Mouse (Mus musculus) activated CD4-positive, CD25-positive, alpha-beta regulatory T cell, adult 4 months (primary cell): Measurements from ENCODE around the gene Clta. TPM values are rescaled to one million over a fixed set of nuclear protein-coding genes. Genes with fewer than 3 reads are reported as not detected.
"Not testable (repeated sequence)": the region's sequence is repeated elsewhere in the genome, so short reads cannot be mapped to it uniquely, and the experiment has no call there.

Source experiments
- ATAC-seq: one replicate; pipeline ENCODE4 v1.8.0; 2017
- polyA plus RNA-seq, 2 experiments: library from polyadenylated mRNA; unstranded; fragments of 100-300 nt; shearing (Covaris generic); gene quantifications; one replicate each; pipeline ENCODE4 v1.2.1; 2017

Gene Clta
- polyA plus RNA-seq, 2 experiments from 2014 or later: 109 to 116 TPM

GRCm38 (mm10) chr4:44024241-44024640 lies 20.0 kb downstream of the Clta start:
- ATAC-seq: no peak

GRCm38 (mm10) chr4:44025570-44025969 lies 21.3 kb downstream of the Clta start:
- ATAC-seq: no peak

- ATAC-seq: no peak
Observed at GRCm38 (mm10) chr4:44028303-44029135, 24.3 kb downstream of the Clta start.

GRCm38 (mm10) chr4:44029661-44030066 lies 25.4 kb downstream of the Clta start:
- no peak for ATAC-seq

GRCm38 (mm10) chr4:44031521-44031920 lies 27.3 kb downstream of the Clta start:
- no peak for ATAC-seq

GRCm38 (mm10) chr4:44036455-44036854 lies 32.2 kb downstream of the Clta start:
- ATAC-seq: no peak

- no peak for ATAC-seq
Observed at GRCm38 (mm10) chr4:44040802-44041201, 36.5 kb downstream of the Clta start.

GRCm38 (mm10) chr4:44042429-44042828 lies 38.2 kb downstream of the Clta start:
- ATAC-seq: no peak

GRCm38 (mm10) chr4:44043182-44043581 lies 38.9 kb downstream of the Clta start:
- ATAC-seq: not testable (repeated sequence)

GRCm38 (mm10) chr4:44044685-44045356 lies 40.6 kb downstream of the Clta start:
- peak; percentile 83 for ATAC-seq

- peak; percentile 21 for ATAC-seq
Observed at GRCm38 (mm10) chr4:44046066-44046465, 41.8 kb downstream of the Clta start.

GRCm38 (mm10) chr4:44049812-44050211 lies 45.6 kb downstream of the Clta start:
- ATAC-seq: no peak

- peak; percentile 92 for ATAC-seq
Observed at GRCm38 (mm10) chr4:44059674-44060073, 55.4 kb downstream of the Clta start.

- ATAC-seq: no peak
Observed at GRCm38 (mm10) chr4:44062062-44062461, 57.8 kb downstream of the Clta start.

GRCm38 (mm10) chr4:44062816-44063215 lies 58.6 kb downstream of the Clta start:
- no peak for ATAC-seq

GRCm38 (mm10) chr4:44065355-44066025 lies 61.2 kb downstream of the Clta start:
- peak; percentile 98 for ATAC-seq

- no peak for ATAC-seq
Observed at GRCm38 (mm10) chr4:44066891-44067290, 62.6 kb downstream of the Clta start.

- ATAC-seq: no peak
Observed at GRCm38 (mm10) chr4:44068736-44069135, 64.5 kb downstream of the Clta start.

- no peak for ATAC-seq
Observed at GRCm38 (mm10) chr4:44069411-44069810, 65.2 kb downstream of the Clta start.

- ATAC-seq: no peak
Observed at GRCm38 (mm10) chr4:44070641-44071040, 66.4 kb downstream of the Clta start.

- peak; percentile 25 for ATAC-seq
Observed at GRCm38 (mm10) chr4:44071741-44072145, 67.5 kb downstream of the Clta start.

- peak; percentile 93 for ATAC-seq
Observed at GRCm38 (mm10) chr4:44072146-44072872, 68.1 kb downstream of the Clta start.
